Mouse (Mus musculus) heart, embryonic 14.5 days (tissue): ENCODE results near the gene Galnt7. TPM values are rescaled to one million over a fixed set of nuclear protein-coding genes. Genes with fewer than 3 reads are reported as not detected.

ENCODE experiments used
- polyA plus RNA-seq: library from polyadenylated mRNA; unstranded; fragments of >200 nt; fragmentation: Nextera tagmentation; extraction: Ambion mirVana; gene quantifications from 2 replicates; pipeline ENCODE4 v1.2.1, GENCODE M21; 2014

Galnt7 gene
- polyA plus RNA-seq, 1 experiment from 2014 or later = 6.1 TPM

Other genes with a start within 250 kb of the Galnt7 start
- 1.0 and 1.8 TPM in 2 replicates for gene Scrg1, start 197.1 kb downstream of the Galnt7 start, polyA plus RNA-seq
- gene Sap30, start 165.2 kb downstream of the Galnt7 start, polyA plus RNA-seq = 64.1 and 66.8 TPM in 2 replicates
- 244 and 259 TPM in 2 replicates for gene Hmgb2, start 141.1 kb downstream of the Galnt7 start, polyA plus RNA-seq